Mouse (Mus musculus): ENCODE results near the gene Edrf1.

DNA sequence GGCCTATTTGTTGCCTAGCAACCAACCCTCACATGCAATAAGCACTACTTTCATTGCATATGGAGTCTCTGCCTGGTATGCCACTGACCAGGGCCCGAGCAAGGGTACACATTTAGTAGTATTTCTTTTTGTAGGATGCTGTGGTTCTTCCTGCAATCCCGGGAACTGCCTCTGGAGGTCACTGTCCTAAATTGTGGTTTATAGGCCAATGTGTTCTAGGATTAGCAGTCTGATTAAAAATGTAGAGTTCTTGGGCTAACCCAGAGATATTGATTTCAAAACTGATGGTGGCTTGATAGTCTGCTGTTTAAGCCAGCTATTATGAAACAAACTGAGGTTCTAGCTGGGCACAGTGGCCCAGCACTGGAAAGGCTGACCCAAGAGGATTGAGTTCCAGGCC lies 4.9 kb upstream of the Edrf1 start:
- TF ChIP-seq GATA1 (IDR thresholded peaks at IDR 0.05; ENCODE audit: low read length) (no peak), TAL1 (IDR thresholded peaks at IDR 0.05; ENCODE audit: low read length) (no peak)
